Mouse (Mus musculus): ENCODE data around the gene Plxna4.

Gene Plxna4

GRCm38 (mm10) chr6:32588056-32588671, at the start of gene Plxna4:
TSS of gene Plxna4 (minus strand) at chr6:32588192.
- peak; percentile 73 to 78 for DNase-seq

DNA sequence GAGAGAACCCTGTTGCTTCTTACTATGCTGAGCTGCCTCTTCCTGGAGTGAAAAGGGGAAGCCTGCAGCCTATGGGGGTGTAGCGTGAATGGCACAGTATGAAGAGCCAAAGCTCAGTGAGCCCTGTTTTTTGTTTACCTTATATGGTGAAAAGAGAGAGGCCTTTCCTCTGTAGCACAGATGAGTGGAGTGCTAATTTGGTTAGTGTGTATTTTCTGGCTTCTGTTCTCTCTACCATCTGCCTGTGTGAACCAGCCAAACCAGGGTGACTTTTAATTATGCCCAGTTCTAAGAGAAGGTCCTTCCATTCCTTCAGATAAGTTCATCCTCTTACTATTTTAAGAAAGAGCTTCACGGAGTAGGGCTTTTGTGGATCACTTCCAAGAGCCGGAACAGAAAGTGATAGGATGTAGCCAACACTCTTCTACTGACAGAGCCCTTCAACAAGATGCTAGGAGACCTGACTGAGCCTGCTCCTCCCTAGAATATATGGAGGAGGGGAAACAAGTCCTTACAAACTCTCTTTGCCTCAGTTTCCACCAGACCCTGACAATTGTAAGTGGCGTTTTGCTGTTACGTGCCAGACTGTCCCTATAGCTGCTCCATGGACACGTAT, 49.7 kb upstream of the Plxna4 start:
- DNase-seq, result peak; percentile 42 to 55

DNA sequence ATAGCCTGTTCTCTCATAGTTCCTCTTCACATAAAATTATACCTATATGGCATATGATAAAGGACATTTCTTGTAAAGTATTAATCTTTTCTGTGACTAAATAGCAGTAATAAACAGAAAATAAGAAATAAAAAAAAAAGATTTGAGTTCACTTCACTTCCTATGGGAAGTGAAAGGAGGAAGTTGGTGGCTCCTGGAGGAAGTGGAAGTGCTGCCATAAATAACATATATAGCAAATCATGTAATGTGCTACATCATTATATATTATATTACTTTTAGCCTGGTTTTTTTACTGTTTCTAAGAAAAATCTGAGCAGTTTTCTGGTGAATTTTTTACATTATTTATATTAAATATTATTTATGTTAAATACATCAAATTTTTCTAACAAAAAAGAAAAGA, 22.7 kb upstream of the Plxna4 start:
- DNase-seq, result no peak

GRCm38 (mm10) chr6:32606787-32607186, 18.8 kb upstream of the Plxna4 start:
- DNase-seq, result no peak

GRCm38 (mm10) chr6:32605581-32605980, 17.6 kb upstream of the Plxna4 start:
- DNase-seq, result no peak

- DNase-seq, result no peak
Measured at GRCm38 (mm10) chr6:32604901-32605300, 16.9 kb upstream of the Plxna4 start.

GRCm38 (mm10) chr6:32602130-32602529, 14.1 kb upstream of the Plxna4 start:
- DNase-seq, result no peak

DNA sequence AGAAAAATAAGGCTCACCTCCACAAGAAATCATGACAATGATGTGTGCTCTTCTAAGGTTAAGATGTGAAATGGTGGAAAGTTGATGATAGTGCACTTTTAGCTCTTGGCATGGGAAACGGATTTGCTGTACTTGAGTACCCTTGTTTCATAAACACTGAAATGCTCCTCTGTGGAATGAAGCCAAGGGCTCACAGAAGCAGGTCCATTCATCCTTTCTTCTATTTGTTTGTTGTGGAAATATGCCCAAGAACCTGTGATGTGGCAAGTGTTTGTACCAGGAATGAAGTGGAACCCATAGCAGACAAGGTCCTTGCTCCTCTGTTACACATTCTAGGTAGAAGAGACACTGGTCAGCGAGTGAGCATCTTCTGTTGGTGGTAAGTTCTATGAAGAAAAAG, 13.3 kb upstream of the Plxna4 start:
- no peak for DNase-seq

DNA sequence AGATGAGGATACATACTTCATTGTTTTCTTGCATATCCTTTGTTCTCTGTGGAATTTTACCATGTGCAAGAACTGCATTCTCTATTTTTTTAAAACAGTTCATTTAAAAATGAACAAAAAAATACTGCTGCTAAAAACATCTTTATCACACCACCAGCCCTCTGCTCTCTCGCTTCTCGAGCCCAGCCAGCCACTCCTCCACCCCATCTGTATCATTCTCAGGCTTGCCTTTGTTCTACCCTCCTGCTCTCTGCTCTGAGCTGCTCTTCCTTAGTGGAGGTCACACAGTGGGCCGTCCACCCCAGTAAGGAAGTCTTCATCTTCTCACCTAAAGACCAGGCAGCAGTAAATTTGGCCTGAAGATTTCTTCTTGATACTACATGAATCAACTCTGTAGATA, 7.6 kb upstream of the Plxna4 start:
- DNase-seq, result no peak

- DNase-seq, result peak; percentile 89 to 93
Measured at GRCm38 (mm10) chr6:32590979-32591758, 3.2 kb upstream of the Plxna4 start.

DNA sequence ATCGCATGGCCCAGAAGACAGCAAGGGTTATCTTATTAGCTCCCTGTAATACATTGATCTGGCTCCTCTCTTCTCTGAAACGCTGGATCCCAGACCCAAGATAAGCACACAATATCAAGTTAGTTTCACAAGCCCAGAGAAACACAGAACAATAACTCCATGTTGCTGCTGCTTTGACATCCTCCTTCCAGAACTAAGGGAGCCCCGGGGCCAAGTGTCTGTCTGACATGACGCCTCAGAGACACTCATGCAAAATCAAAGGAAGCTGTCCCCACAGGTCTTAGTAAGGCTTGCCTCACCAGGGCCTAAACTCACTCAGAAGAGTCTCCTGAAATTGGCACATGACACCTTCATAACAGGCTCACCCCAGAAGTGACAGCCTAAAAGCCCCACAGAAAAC, 1.6 kb upstream of the Plxna4 start:
- DNase-seq, result no peak

- peak; percentile 84 to 85 for DNase-seq
Measured at GRCm38 (mm10) chr6:32587136-32588009, 619 bp downstream of the Plxna4 start.

DNA sequence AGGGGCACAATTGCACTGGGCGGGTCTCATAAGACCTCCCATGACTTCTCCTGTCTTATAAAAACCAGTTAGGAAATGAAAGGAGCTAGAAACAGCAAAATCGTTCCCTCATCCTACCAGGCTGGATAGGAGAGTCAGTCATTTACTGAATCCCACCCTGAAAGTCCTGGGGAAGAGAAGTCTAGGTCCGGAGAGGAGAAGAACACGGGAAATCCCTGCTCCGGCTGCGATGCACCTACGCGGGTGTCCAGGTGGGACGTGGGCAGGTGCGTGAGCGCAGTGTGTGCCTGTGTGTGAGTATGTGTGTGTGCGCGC, 1.2 kb downstream of the Plxna4 start:
- DNase-seq, result no peak

DNA sequence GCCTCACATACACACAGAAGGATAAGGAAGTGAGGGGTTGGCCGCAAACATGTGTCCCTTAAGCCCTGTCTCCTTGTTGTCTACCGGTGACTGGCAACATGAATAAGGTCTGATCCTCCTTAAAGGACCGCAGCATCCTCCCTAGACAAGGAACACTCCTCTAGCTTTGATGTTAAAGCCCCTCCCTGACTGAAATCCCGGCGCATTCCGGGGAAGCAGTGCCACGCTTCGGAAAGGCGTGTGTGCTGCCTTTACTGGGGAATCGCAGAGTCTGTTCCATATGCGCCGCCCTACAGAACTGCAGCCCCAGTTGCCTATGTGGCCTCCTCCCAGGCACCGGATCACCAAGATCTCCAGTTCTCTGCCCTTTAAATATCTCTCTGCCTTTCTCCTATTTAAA, 1.6 kb downstream of the Plxna4 start:
- peak; percentile 56 for DNase-seq

DNA sequence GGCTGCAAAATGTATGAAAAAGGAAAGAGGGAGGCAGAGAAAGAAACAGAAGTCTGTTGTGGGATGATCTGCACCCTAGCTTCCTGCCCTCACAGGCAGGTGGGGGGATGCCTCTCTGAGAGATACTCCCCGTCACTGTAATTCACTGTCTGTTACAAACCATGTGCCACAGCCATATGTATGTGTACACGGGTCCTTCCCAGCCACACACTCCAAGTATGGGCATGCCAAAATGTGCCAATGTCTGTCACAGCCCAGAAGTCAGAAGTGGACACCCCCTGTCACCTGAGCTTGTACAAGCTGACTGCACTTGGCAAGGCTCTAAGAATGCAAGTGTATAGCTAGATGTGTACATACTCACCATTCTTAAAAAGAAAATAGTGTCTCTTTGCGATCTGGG, 2.8 kb downstream of the Plxna4 start:
- no peak for DNase-seq

DNA sequence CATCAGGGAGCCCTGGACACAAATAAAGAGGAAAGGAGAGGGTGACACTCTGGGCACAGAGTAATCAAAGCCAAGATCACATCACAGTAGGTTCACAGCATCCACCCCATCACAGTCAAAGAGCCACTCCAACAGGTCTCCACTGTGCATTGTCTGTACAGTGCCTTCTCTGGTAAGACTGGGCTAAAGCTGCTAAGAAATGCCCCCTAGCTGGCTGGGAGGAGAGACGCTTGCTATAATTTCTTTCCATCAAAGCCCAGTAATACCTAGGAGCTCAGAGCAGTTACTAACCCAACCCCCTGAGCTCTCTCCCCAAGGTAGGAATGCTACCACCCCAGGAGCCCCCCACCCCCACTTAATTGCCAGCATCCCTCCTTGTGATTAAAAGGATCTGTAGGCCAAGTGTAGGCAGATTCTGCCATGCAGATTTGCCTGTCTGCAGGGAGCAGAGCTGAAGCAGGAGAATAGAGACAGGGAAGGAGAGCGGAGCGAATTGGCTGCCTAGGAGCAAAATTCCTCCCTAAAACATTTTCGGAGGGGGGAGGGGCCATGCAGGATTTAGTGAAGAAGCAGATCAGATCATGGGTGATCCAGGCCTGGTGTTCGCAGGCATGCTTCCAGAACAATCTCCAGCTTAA, 3.6 kb downstream of the Plxna4 start:
- peak; percentile 37 to 40 for DNase-seq

- peak; percentile 39 to 42 for DNase-seq
Measured at GRCm38 (mm10) chr6:32583582-32583981, 4.4 kb downstream of the Plxna4 start.

DNA sequence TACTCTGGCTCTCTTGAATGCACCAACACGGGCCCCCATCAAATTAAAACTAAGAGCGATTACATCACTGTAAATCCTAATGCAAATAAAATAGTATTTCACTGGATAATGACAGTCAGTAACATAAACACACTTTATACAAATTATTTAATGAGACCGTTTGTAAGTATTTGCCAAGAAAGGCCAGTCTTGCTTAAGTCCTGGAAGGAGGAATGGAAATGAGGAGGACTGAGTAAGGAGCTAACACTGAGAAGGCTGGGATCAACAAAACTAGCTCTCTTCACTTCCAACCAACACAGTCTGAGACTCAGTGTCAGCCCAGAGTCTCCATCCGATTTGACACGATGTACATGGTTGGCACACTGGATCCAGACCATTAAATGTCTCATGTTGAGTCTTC, 16.5 kb downstream of the Plxna4 start:
- no peak for DNase-seq

- DNase-seq, result peak in 1 of 2 experiments; percentile 16
Measured at GRCm38 (mm10) chr6:32570445-32570844, 17.5 kb downstream of the Plxna4 start.

GRCm38 (mm10) chr6:32569919-32570318, 18.1 kb downstream of the Plxna4 start:
- DNase-seq, result no peak

GRCm38 (mm10) chr6:32546915-32547314, 41.1 kb downstream of the Plxna4 start:
- DNase-seq, result no peak

DNA sequence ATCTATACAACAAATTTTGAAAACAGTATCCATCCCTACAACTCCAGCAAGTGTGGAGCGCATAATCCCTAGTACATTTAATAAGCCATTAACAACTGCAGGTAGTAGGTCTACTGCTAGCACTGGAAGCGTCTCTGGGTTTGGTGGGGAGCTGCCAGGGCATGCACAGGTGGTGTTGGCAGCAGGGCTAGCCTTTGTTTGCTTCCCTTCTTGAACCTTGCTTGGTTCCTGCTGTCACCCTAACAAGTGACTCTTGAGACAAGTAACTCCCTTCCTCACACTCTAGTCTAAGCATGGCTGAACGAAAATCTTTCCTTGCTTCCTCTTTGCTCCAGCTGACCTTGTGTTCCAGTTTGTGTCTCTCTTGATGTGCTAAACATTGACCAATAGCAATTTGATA, 44.0 kb downstream of the Plxna4 start:
- no peak for DNase-seq

DNA sequence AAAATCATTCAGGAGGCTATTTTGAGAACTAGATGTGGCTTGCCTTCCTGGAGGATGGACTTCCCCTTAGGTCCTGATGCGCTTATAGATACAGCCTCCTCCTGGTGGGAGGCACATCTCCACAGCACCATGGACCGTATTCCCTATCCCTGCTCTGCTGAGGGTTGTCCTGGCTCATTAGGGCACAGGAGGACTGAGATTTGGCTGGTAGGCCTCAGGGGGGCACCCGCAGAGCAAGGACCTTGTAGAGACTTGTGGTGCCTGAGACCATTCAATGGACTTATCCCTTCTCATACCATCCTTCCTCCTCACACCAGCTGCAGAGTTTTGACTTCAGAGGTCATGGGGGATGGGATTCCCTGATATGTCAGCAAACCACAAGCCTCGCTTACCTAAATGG, 47.8 kb downstream of the Plxna4 start:
- no peak for DNase-seq
